Mouse (Mus musculus) erythroblast, adult 5-6 weeks (primary cell): Measurements from ENCODE around the gene Tmem182. TPM values are rescaled to one million over a fixed set of nuclear protein-coding genes. Genes with fewer than 3 reads are reported as not detected.

ENCODE experiments used
- ATAC-seq: replicated peaks from 2 replicates; pipeline ENCODE4 v1.8.0; 2016; ENCODE audit warnings: moderate number of reproducible peaks, mild to moderate bottlenecking, moderate TSS enrichment, inconsistent platforms; ENCODE audit not compliant: poor library complexity, low FRiP score, severe bottlenecking
- total RNA-seq, 2 experiments: library from RNA; stranded (forward) in 1 of 2; stranded (reverse) in 1 of 2; fragments of 150-400 nt in 1 of 2; fragments of 200-764, 138-1000 nt in 1 of 2; gene quantifications; 2 replicates each; pipeline versions ENCODE4 v1.2.3 to v1.2.4; 2015 to 2017; ENCODE audit warnings: low replicate concordance in 2 of 2

The Tmem182 gene
- total RNA-seq (2015; ENCODE audit: low replicate concordance) = not detected in 2 replicates
- 0.85 TPM in 1 of 2 replicates, not detected in the other for total RNA-seq (2017; ENCODE audit: low replicate concordance)

GRCm38 (mm10) chr1:40805351-40805750, at the start of gene Tmem182:
TSS of gene Tmem182 (plus strand) at chr1:40805601.
- ATAC-seq = no peak

GRCm38 (mm10) chr1:40759751-40760445, 45.5 kb upstream of the Tmem182 start:
- no peak for ATAC-seq

GRCm38 (mm10) chr1:40764042-40764441, 41.4 kb upstream of the Tmem182 start:
- ATAC-seq = no peak

GRCm38 (mm10) chr1:40764701-40765275, 40.6 kb upstream of the Tmem182 start:
- ATAC-seq = no peak

- ATAC-seq = no peak
Measured at GRCm38 (mm10) chr1:40765521-40765920, 39.9 kb upstream of the Tmem182 start.

GRCm38 (mm10) chr1:40767588-40767987, 37.8 kb upstream of the Tmem182 start:
- ATAC-seq = no peak

GRCm38 (mm10) chr1:40768606-40769005, 36.8 kb upstream of the Tmem182 start:
- peak; percentile 60; the same call in 1 of the 2 replicates for ATAC-seq

- no peak for ATAC-seq
Measured at GRCm38 (mm10) chr1:40769331-40769894, 36.0 kb upstream of the Tmem182 start.

GRCm38 (mm10) chr1:40771196-40771970, 34.0 kb upstream of the Tmem182 start:
- peak; percentile 71 for ATAC-seq

- no peak for ATAC-seq
Measured at GRCm38 (mm10) chr1:40773234-40773633, 32.2 kb upstream of the Tmem182 start.

GRCm38 (mm10) chr1:40774040-40774439, 31.4 kb upstream of the Tmem182 start:
- ATAC-seq = no peak

- ATAC-seq = no peak
Measured at GRCm38 (mm10) chr1:40776102-40776501, 29.3 kb upstream of the Tmem182 start.

- ATAC-seq = no peak
Measured at GRCm38 (mm10) chr1:40776763-40777162, 28.6 kb upstream of the Tmem182 start.

GRCm38 (mm10) chr1:40783450-40783849, 22.0 kb upstream of the Tmem182 start:
- no peak for ATAC-seq

GRCm38 (mm10) chr1:40784306-40784705, 21.1 kb upstream of the Tmem182 start:
- ATAC-seq = no peak

GRCm38 (mm10) chr1:40785876-40786445, 19.4 kb upstream of the Tmem182 start:
- no peak for ATAC-seq

GRCm38 (mm10) chr1:40788956-40789355, 16.4 kb upstream of the Tmem182 start:
- no peak for ATAC-seq

- no peak for ATAC-seq
Measured at GRCm38 (mm10) chr1:40789666-40790233, 15.7 kb upstream of the Tmem182 start.

GRCm38 (mm10) chr1:40790324-40791141, 14.9 kb upstream of the Tmem182 start, which contains the start of gene Mfsd9:
TSS of gene Mfsd9 (minus strand) at chr1:40790687.
- peak; percentile 98 for ATAC-seq
